Comparison of ENCODE assay signal across 8 mouse cellular contexts in the genomic region with DNA sequence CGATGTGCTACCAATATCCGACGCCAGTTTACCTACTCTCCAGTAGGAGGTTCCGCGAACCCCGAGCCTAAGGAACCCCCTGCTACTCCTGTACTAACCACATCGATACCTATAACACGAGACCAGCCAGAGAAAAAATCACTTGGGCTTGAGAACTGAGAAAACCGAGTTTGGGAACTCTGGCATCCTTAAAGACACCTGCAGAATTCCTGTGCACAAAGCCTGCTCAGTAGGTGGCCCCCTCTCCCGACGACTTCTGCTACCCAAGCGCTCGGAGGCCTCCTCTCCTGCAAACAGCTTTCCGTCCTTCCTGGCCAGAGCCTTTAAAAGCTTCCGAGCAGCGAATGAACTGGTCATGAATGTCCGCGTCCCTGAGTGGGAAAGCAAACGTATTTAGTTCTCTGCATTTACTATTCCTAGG. TPM values are rescaled to one million over a fixed set of nuclear protein-coding genes. Genes with fewer than 3 reads are reported as not detected.
DNase-seq lines count a peak whose midpoint lies in the region; ATAC-seq lines count a peak whose summit lies in the region.

No protein-coding gene starts in this region.

- peak; percentile 14; the same call in 1 of the 2 replicates for ATAC-seq in neural tube, embryonic 11.5 days (ENCODE audit: insufficient read depth, low FRiP score, low TSS enrichment)
- peak; percentile 17 for ATAC-seq in common myeloid progenitor, adult 5-6 weeks (replicated peaks; ENCODE audit: low read depth, poor library complexity, severe bottlenecking)
- ATAC-seq in limb, embryonic 12.5 days (ENCODE audit: insufficient number of reproducible peaks, insufficient read depth, low FRiP score, low TSS enrichment, low read depth) = peak; percentile 4; the same call in 1 of the 2 replicates
- 0 out of 2 replicates have a peak, but pooled peaks have one; percentile 2 for ATAC-seq in midbrain, embryonic 12.5 days (ENCODE audit: low FRiP score, low read depth)

- intact Hi-C loops in heart, postnatal 14 days (cut with DNase I) = loop anchor here (5.0 to 10.0 kb wide), 2 partner anchors 59 to 252 kb away; partner anchors contain the start of genes Ankrd27 and Rgs9bp

- DNase-seq in neural tube, embryonic 11.5 days (ENCODE audit: low spot score) = no peak
- no peak for DNase-seq in neural tube, embryonic 10.5 days (ENCODE audit: extremely low spot score, low spot score)
- DNase-seq in heart, postnatal 14 days = peak; percentile 21 to 34
- DNase-seq in thymus, postnatal 4 days = peak; percentile 58
- no peak for DNase-seq in adipocyte (ENCODE audit: low spot score)

- peak overlapping the region; percentile 96 for H3K4me2 ChIP-seq in neural tube, embryonic 11.5 days (ENCODE audit: low read depth)
- peak overlapping the region; percentile 97 for H3K4me2 ChIP-seq in limb, embryonic 12.5 days
- H3K4me2 ChIP-seq in midbrain, embryonic 12.5 days (replicated peaks) = peak overlapping the region; percentile 100

- peak overlapping the region; percentile 5; the same call in 1 of the 2 replicates for H3K9ac ChIP-seq in neural tube, embryonic 11.5 days (ENCODE audit: low read length)
- H3K9ac ChIP-seq in limb, embryonic 12.5 days (replicated peaks) = 0 out of 2 replicates have a peak overlapping the region, but pooled peaks have one; percentile 38
- no peak overlapping the region; the same call in 1 of the 2 replicates for H3K9ac ChIP-seq in midbrain, embryonic 12.5 days (replicated peaks)

- WGBS in neural tube, embryonic 11.5 days = under 1% methylated on average over 19 of the region's 19 CpGs
- under 1% methylated on average over 19 of the region's 19 CpGs for WGBS in limb, embryonic 12.5 days
- WGBS in midbrain, embryonic 12.5 days = under 1% methylated on average over 19 of the region's 19 CpGs

- peak overlapping the region; percentile 49 for H3K4me3 ChIP-seq in neural tube, embryonic 11.5 days (ENCODE audit: low read depth, low read length)
- peak overlapping the region; percentile 62 for H3K4me3 ChIP-seq in limb, embryonic 12.5 days (replicated peaks)
- H3K4me3 ChIP-seq in midbrain, embryonic 12.5 days = peak overlapping the region; percentile 62

- peaks cover 4% of the 10 kb centered on the region for H3K4me1 ChIP-seq in neural tube, embryonic 11.5 days (ENCODE audit: control insufficient read depth, insufficient read depth, low read length)
- peaks cover 17% of the 10 kb centered on the region for H3K4me1 ChIP-seq in limb, embryonic 12.5 days (replicated peaks)
- peaks cover 21% of the 10 kb centered on the region for H3K4me1 ChIP-seq in midbrain, embryonic 12.5 days

- H3K27ac ChIP-seq in neural tube, embryonic 11.5 days (ENCODE audit: low read depth, low read length) = no peak overlapping the region
- H3K27ac ChIP-seq in limb, embryonic 12.5 days = no peak overlapping the region
- H3K27ac ChIP-seq in midbrain, embryonic 12.5 days (replicated peaks) = no peak overlapping the region

- H3K36me3 ChIP-seq in neural tube, embryonic 11.5 days (ENCODE audit: control insufficient read depth, insufficient read depth, low read length) = no peaks in the 10 kb centered on the region
- no peaks in the 10 kb centered on the region for H3K36me3 ChIP-seq in limb, embryonic 12.5 days
- H3K36me3 ChIP-seq in midbrain, embryonic 12.5 days = no peaks in the 10 kb centered on the region

- H3K27me3 ChIP-seq in neural tube, embryonic 11.5 days (ENCODE audit: control insufficient read depth, insufficient read depth, low read length) = no peaks in the 10 kb centered on the region
- H3K27me3 ChIP-seq in limb, embryonic 12.5 days = peaks cover 47% of the 10 kb centered on the region
- H3K27me3 ChIP-seq in midbrain, embryonic 12.5 days = peaks cover 54% of the 10 kb centered on the region

- H3K9me3 ChIP-seq in neural tube, embryonic 11.5 days (ENCODE audit: control insufficient read depth, low read length) = no peaks in the 10 kb centered on the region
- H3K9me3 ChIP-seq in limb, embryonic 12.5 days = no peaks in the 10 kb centered on the region
- H3K9me3 ChIP-seq in midbrain, embryonic 12.5 days = no peaks in the 10 kb centered on the region

RNA-seq across cellular contexts. Expression of gene Rhpn2, which starts 0.7 kb away (rescaled TPM):
- 3.3 and 3.6 TPM in 2 replicates for polyA plus RNA-seq in neural tube, embryonic 11.5 days (2014; fragmentation: Nextera tagmentation; extraction: Ambion mirVana)
- total RNA-seq in common myeloid progenitor, adult 5-6 weeks (2017) = 0.46 TPM in 1 of 2 replicates, not detected in the other
- total RNA-seq in heart, postnatal 14 days (2021) = 1 to 10 TPM; 5.0 to 6.0 TPM
- 2.5 and 2.7 TPM in 2 replicates for polyA plus RNA-seq in limb, embryonic 12.5 days (2016; fragmentation: Nextera tagmentation; extraction: Ambion mirVana)
- polyA plus RNA-seq in midbrain, embryonic 12.5 days (2016; fragmentation: Nextera tagmentation; extraction: Ambion mirVana) = 1.4 and 1.5 TPM in 2 replicates

RNA-seq across cellular contexts. Expression of gene Gpatch1, which starts 15.0 kb away (rescaled TPM):
- 20.0 and 21.4 TPM in 2 replicates for polyA plus RNA-seq in neural tube, embryonic 11.5 days (2014; fragmentation: Nextera tagmentation; extraction: Ambion mirVana)
- 16.6 and 19.0 TPM in 2 replicates for total RNA-seq in common myeloid progenitor, adult 5-6 weeks (2017)
- 10 to 100 TPM in 1 of 2 experiments, 1 to 10 TPM in 1; 9.6 to 10.4 TPM for total RNA-seq in heart, postnatal 14 days (2021)
- 18.7 and 18.9 TPM in 2 replicates for polyA plus RNA-seq in limb, embryonic 12.5 days (2016; fragmentation: Nextera tagmentation; extraction: Ambion mirVana)
- 19.6 and 19.9 TPM in 2 replicates for polyA plus RNA-seq in midbrain, embryonic 12.5 days (2016; fragmentation: Nextera tagmentation; extraction: Ambion mirVana)

Comparison
In these comparisons a context has a peak if more than half of its experiments do, and no peak if none do; other contexts are left out.
1. DNase-seq: peak in heart, postnatal 14 days (2 of 2) and thymus, postnatal 4 days (single experiment); none in neural tube, embryonic 11.5 days (single experiment), neural tube, embryonic 10.5 days (single experiment) and adipocyte (single experiment).
2. Peak in every context shown above with its lines, with median percentiles within 50 percentile points of each other: ATAC-seq, H3K4me2 ChIP-seq and H3K4me3 ChIP-seq.